Mouse (Mus musculus): ENCODE measurements at regions not wholly inside any gene's neighbourhood (a gene's known extent, or its start where the extent isn't known, plus 50 kb on each side); places are given as distances from the start of the nearest gene placed in this dataset.

GRCm38 (mm10) chr7:136065679-136066055 is 349.5 kb upstream of the Mki67 start:
- Histone ChIP-seq H3K4me3 (no peak overlapping the region), H3ac (ENCODE audit: control insufficient read depth, insufficient read length) (no peak overlapping the region), H3K4me2 (ENCODE audit: low read depth) (no peak overlapping the region), H3K79me2 (ENCODE audit: control insufficient read depth, insufficient read depth) (no peaks in the 10 kb centered on the region), H3K36me3 (ENCODE audit: control insufficient read depth, insufficient read depth) (no peaks in the 10 kb centered on the region), H3K27me3 (ENCODE audit: control insufficient read depth, insufficient read depth, insufficient read length) (peaks cover 6% of the 10 kb centered on the region)
- TF ChIP-seq TCF3 (IDR thresholded peaks at IDR 0.05; ENCODE audit: insufficient read length, low read depth) (no peak), REST (IDR thresholded peaks at IDR 0.05; ENCODE audit: insufficient read depth, insufficient read length) (no peak), E2F4 (IDR thresholded peaks at IDR 0.05; ENCODE audit: insufficient read depth) (no peak), SRF (IDR thresholded peaks at IDR 0.05; ENCODE audit: control insufficient read depth, insufficient read length, low read depth) (no peak), MAX (IDR thresholded peaks at IDR 0.05; ENCODE audit: low read depth) (no peak), MYOG (IDR thresholded peaks at IDR 0.05; ENCODE audit: control insufficient read depth in 1 of 3, insufficient read depth in 1 of 3, insufficient read length in 2 of 3, low read depth in 2 of 3) (no peak)

- no peak overlapping the region for H3K4me2 ChIP-seq (ENCODE audit: low read depth)
- H3K4me3 ChIP-seq, result no peak overlapping the region
- no peak overlapping the region for H3ac ChIP-seq (ENCODE audit: control insufficient read depth, insufficient read length)
- H3K36me3 ChIP-seq (ENCODE audit: control insufficient read depth, insufficient read depth), result no peaks in the 10 kb centered on the region
- no peaks in the 10 kb centered on the region for H3K79me2 ChIP-seq (ENCODE audit: control insufficient read depth, insufficient read depth)
- TF ChIP-seq TCF12 (IDR thresholded peaks at IDR 0.05; ENCODE audit: insufficient read depth, poor library complexity, severe bottlenecking), result no peak
- H3K27me3 ChIP-seq (ENCODE audit: control insufficient read depth, insufficient read depth, insufficient read length), result peaks cover 6% of the 10 kb centered on the region
Measured at GRCm38 (mm10) chr7:136070881-136071280, 354.7 kb upstream of the Mki67 start.

GRCm38 (mm10) chr7:136071331-136071730 is 355.2 kb upstream of the Mki67 start:
- H3K27me3 ChIP-seq (ENCODE audit: control insufficient read depth, insufficient read depth, insufficient read length), result peaks cover 1% of the 10 kb centered on the region
- TF ChIP-seq CEBPB (IDR thresholded peaks at IDR 0.05; ENCODE audit: insufficient read depth, poor library complexity, severe bottlenecking) (no peak), MAX (IDR thresholded peaks at IDR 0.05; ENCODE audit: low read depth) (no peak), TCF3 (IDR thresholded peaks at IDR 0.05; ENCODE audit: insufficient read length, low read depth) (no peak), MYOG (IDR thresholded peaks at IDR 0.05; ENCODE audit: control insufficient read depth in 1 of 3, insufficient read depth in 1 of 3, insufficient read length in 2 of 3, low read depth in 2 of 3) (no peak), USF1 (IDR thresholded peaks at IDR 0.05; ENCODE audit: low read depth) (no peak), MYOD1 (IDR thresholded peaks at IDR 0.05; ENCODE audit: control insufficient read depth in 1 of 3, insufficient read length in 2 of 3, low read depth in 2 of 3) (no peak), SRF (IDR thresholded peaks at IDR 0.05; ENCODE audit: control insufficient read depth, insufficient read length, low read depth) (no peak), TCF12 (IDR thresholded peaks at IDR 0.05; ENCODE audit: insufficient read depth, poor library complexity, severe bottlenecking) (no peak), REST (IDR thresholded peaks at IDR 0.05; ENCODE audit: insufficient read depth, insufficient read length) (no peak), POLR2A (IDR thresholded peaks at IDR 0.05; ENCODE audit: insufficient read length, low read depth) (no peak), POLR2AphosphoS2 (IDR thresholded peaks at IDR 0.05; ENCODE audit: insufficient read length, low read depth) (no peak)
- H3K4me3 ChIP-seq, result no peak overlapping the region
- no peaks in the 10 kb centered on the region for H3K79me2 ChIP-seq (ENCODE audit: control insufficient read depth, insufficient read depth)
- no peak overlapping the region for H3K4me2 ChIP-seq (ENCODE audit: low read depth)
- H3ac ChIP-seq (ENCODE audit: control insufficient read depth, insufficient read length), result no peak overlapping the region
- no peaks in the 10 kb centered on the region for H3K36me3 ChIP-seq (ENCODE audit: control insufficient read depth, insufficient read depth)

- Histone ChIP-seq H3K36me3 (ENCODE audit: control insufficient read depth, insufficient read depth) (no peaks in the 10 kb centered on the region), H3K79me2 (ENCODE audit: control insufficient read depth, insufficient read depth) (no peaks in the 10 kb centered on the region), H3K4me3 (no peak overlapping the region), H3K4me2 (ENCODE audit: low read depth) (no peak overlapping the region), H3K27me3 (ENCODE audit: control insufficient read depth, insufficient read depth, insufficient read length) (no peaks in the 10 kb centered on the region), H3ac (ENCODE audit: control insufficient read depth, insufficient read length) (no peak overlapping the region)
- TF ChIP-seq SRF (IDR thresholded peaks at IDR 0.05; ENCODE audit: control insufficient read depth, insufficient read length, low read depth), result no peak
- no peak for TF ChIP-seq E2F4 (IDR thresholded peaks at IDR 0.05; ENCODE audit: insufficient read depth)
Measured at GRCm38 (mm10) chr7:136073265-136073799, 357.2 kb upstream of the Mki67 start.

- Histone ChIP-seq H3K27me3 (ENCODE audit: control insufficient read depth, insufficient read depth, insufficient read length) (peaks cover 3% of the 10 kb centered on the region), H3ac (ENCODE audit: control insufficient read depth, insufficient read length) (no peak overlapping the region), H3K36me3 (ENCODE audit: control insufficient read depth, insufficient read depth) (no peaks in the 10 kb centered on the region), H3K79me2 (ENCODE audit: control insufficient read depth, insufficient read depth) (no peaks in the 10 kb centered on the region), H3K4me3 (no peak overlapping the region), H3K4me2 (ENCODE audit: low read depth) (no peak overlapping the region)
- TF ChIP-seq POLR2A (IDR thresholded peaks at IDR 0.05; ENCODE audit: insufficient read length, low read depth) (no peak), POLR2AphosphoS2 (IDR thresholded peaks at IDR 0.05; ENCODE audit: insufficient read length, low read depth) (no peak), REST (IDR thresholded peaks at IDR 0.05; ENCODE audit: insufficient read depth, insufficient read length) (no peak), MYOG (IDR thresholded peaks at IDR 0.05; ENCODE audit: control insufficient read depth in 1 of 3, insufficient read depth in 1 of 3, insufficient read length in 2 of 3, low read depth in 2 of 3) (no peak), E2F4 (IDR thresholded peaks at IDR 0.05; ENCODE audit: insufficient read depth) (no peak), MYOD1 (IDR thresholded peaks at IDR 0.05; ENCODE audit: control insufficient read depth in 1 of 3, insufficient read length in 2 of 3, low read depth in 2 of 3) (no peak), USF1 (IDR thresholded peaks at IDR 0.05; ENCODE audit: low read depth) (no peak), MAX (IDR thresholded peaks at IDR 0.05; ENCODE audit: low read depth) (no peak), TCF3 (IDR thresholded peaks at IDR 0.05; ENCODE audit: insufficient read length, low read depth) (no peak), TCF12 (IDR thresholded peaks at IDR 0.05; ENCODE audit: insufficient read depth, poor library complexity, severe bottlenecking) (no peak), CEBPB (IDR thresholded peaks at IDR 0.05; ENCODE audit: insufficient read depth, poor library complexity, severe bottlenecking) (no peak), SRF (IDR thresholded peaks at IDR 0.05; ENCODE audit: control insufficient read depth, insufficient read length, low read depth) (no peak)
Measured at GRCm38 (mm10) chr7:136074043-136074442, 357.9 kb upstream of the Mki67 start.

Measured in myocyte (in vitro differentiated cells).